Mouse (Mus musculus): ENCODE measurements around the gene Zzef1. TPM values are rescaled to one million over a fixed set of nuclear protein-coding genes. Genes with fewer than 3 reads are reported as not detected.

The Zzef1 gene
- polyA plus RNA-seq, 1 experiment = 9.5 TPM

GRCm38 (mm10) chr11:72892623-72893022, 96.6 kb downstream of the Zzef1 start:
- peaks cover 1% of the 10 kb centered on the region; the same call in 1 of the 2 replicates for H3K36me3 ChIP-seq (ENCODE audit: control insufficient read depth, insufficient read depth, low read length)
- H3K4me3 ChIP-seq (ENCODE audit: control insufficient read depth, low read depth, low read length) = no peak overlapping the region
- no peak for TF ChIP-seq CTCF (IDR thresholded peaks at IDR 0.05; ENCODE audit: control insufficient read depth, insufficient read depth, insufficient replicate concordance, low read depth, low read length)
- TF ChIP-seq POLR2A (IDR thresholded peaks at IDR 0.05; ENCODE audit: control insufficient read depth, low read depth, low read length) = no peak

GRCm38 (mm10) chr11:72908391-72908790, 112.4 kb downstream of the Zzef1 start:
- Histone ChIP-seq H3K4me3 (ENCODE audit: control insufficient read depth, low read depth, low read length) (no peak overlapping the region), H3K4me1 (ENCODE audit: control insufficient read depth, insufficient read depth, low read length) (no peaks in the 10 kb centered on the region), H3K27me3 (ENCODE audit: control insufficient read depth, insufficient read depth, low read length) (no peaks in the 10 kb centered on the region), H3K36me3 (ENCODE audit: control insufficient read depth, insufficient read depth, low read length) (peaks cover 3% of the 10 kb centered on the region; the same call in 1 of the 2 replicates), H3K27ac (ENCODE audit: control insufficient read depth, insufficient read depth, low read depth, low read length) (no peak overlapping the region)
- TF ChIP-seq CTCF (IDR thresholded peaks at IDR 0.05; ENCODE audit: control insufficient read depth, insufficient read depth, insufficient replicate concordance, low read depth, low read length) = no peak
- no peak for TF ChIP-seq POLR2A (IDR thresholded peaks at IDR 0.05; ENCODE audit: control insufficient read depth, low read depth, low read length)

More at GRCm38 (mm10) chr11:72892623-72893022, 96.6 kb downstream of the Zzef1 start:
- Histone ChIP-seq H3K27me3 (ENCODE audit: control insufficient read depth, insufficient read depth, low read length) (no peaks in the 10 kb centered on the region), H3K27ac (ENCODE audit: control insufficient read depth, insufficient read depth, low read depth, low read length) (no peak overlapping the region), H3K4me1 (ENCODE audit: control insufficient read depth, insufficient read depth, low read length) (no peaks in the 10 kb centered on the region)

DNA sequence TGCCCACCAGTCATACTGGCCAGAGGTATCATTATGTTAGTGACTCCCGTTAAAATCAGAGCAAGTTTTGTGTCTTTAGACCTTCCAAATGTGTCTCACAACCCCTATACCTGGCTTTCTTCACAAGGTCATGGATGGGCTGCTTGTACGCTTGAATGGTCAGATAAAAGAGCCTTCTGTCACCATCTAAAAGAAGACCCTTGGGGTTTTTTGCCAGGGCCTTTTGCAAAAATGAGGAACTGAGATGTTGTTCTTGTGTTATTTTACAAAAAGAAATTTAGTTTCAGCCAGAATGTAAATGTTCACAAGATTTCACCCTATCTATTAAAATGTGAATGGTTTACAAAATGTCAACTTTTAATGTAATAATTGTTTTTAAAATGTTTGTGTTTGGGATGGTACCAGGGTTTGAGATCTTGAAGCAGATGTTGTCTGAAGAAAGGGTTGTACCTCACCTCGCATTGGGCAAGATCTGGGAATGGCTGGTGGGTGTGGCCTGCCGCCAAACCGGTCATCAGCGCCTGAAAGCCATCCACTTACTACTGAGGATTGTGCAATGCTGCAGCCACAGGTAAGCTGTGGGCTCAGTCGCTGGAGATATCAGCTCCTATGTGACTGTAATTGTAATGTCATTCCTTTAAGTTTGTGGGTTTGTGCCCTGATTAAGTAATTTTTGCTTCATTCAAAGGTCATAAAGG, 121.4 kb downstream of the Zzef1 start:
- Histone ChIP-seq H3K27me3 (ENCODE audit: control insufficient read depth, insufficient read depth, low read length) (no peaks in the 10 kb centered on the region), H3K36me3 (ENCODE audit: control insufficient read depth, insufficient read depth, low read length) (peaks cover 3% of the 10 kb centered on the region; the same call in 1 of the 2 replicates), H3K4me1 (ENCODE audit: control insufficient read depth, insufficient read depth, low read length) (no peaks in the 10 kb centered on the region), H3K27ac (ENCODE audit: control insufficient read depth, insufficient read depth, low read depth, low read length) (no peak overlapping the region), H3K4me3 (ENCODE audit: control insufficient read depth, low read depth, low read length) (no peak overlapping the region)
- TF ChIP-seq POLR2A (IDR thresholded peaks at IDR 0.05; ENCODE audit: control insufficient read depth, low read depth, low read length) (no peak), CTCF (IDR thresholded peaks at IDR 0.05; ENCODE audit: control insufficient read depth, insufficient read depth, insufficient replicate concordance, low read depth, low read length) (no peak)

DNA sequence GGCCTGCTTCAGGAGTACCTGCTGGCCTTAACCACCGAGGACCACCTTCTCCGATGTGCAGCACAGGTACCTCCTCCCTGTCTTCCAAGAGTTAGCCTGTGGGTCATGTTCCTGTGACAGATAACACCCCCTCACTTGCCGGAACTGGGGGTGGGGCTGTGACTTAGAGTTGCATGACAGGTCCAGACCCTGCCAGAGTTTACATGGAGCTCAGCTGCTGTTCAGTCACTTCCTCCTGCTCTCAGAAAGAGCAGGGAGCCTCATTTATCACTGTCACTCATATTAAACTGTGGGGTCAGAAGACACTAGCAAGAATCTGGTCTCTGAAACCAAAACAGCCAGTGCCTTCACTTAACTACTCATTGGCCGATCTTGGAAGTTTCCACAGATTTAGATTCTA, 127.1 kb downstream of the Zzef1 start:
- Histone ChIP-seq H3K4me1 (ENCODE audit: control insufficient read depth, insufficient read depth, low read length) (no peaks in the 10 kb centered on the region), H3K27ac (ENCODE audit: control insufficient read depth, insufficient read depth, low read depth, low read length) (no peak overlapping the region), H3K27me3 (ENCODE audit: control insufficient read depth, insufficient read depth, low read length) (no peaks in the 10 kb centered on the region), H3K36me3 (ENCODE audit: control insufficient read depth, insufficient read depth, low read length) (0 out of 2 replicates have a peak, but pooled peaks cover 2% of the 10 kb centered on the region), H3K4me3 (ENCODE audit: control insufficient read depth, low read depth, low read length) (no peak overlapping the region)
- no peak for TF ChIP-seq POLR2A (IDR thresholded peaks at IDR 0.05; ENCODE audit: control insufficient read depth, low read depth, low read length)
- no peak for TF ChIP-seq CTCF (IDR thresholded peaks at IDR 0.05; ENCODE audit: control insufficient read depth, insufficient read depth, insufficient replicate concordance, low read depth, low read length)

DNA sequence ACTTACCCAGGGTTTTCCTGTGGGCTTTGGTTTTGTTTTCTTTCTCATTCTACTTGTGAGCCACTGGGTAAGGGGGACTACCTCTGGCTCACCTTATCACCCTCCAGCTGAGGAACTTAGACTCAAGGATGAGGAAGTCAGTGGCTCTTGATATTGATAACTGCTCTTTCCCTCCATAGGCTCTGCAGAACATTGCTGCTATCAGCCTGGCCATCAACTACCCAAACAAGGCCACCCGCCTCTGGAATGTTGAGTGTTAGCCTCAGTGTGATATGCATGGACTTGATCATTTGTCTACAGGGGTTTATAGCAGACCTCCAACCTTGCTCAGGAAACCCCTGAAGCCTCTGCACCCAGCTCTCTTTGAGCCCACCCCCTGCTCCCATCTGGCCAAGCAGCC, 128.4 kb downstream of the Zzef1 start:
- Histone ChIP-seq H3K36me3 (ENCODE audit: control insufficient read depth, insufficient read depth, low read length) (no peaks in the 10 kb centered on the region), H3K27ac (ENCODE audit: control insufficient read depth, insufficient read depth, low read depth, low read length) (no peak overlapping the region), H3K4me3 (ENCODE audit: control insufficient read depth, low read depth, low read length) (no peak overlapping the region), H3K4me1 (ENCODE audit: control insufficient read depth, insufficient read depth, low read length) (no peaks in the 10 kb centered on the region), H3K27me3 (ENCODE audit: control insufficient read depth, insufficient read depth, low read length) (no peaks in the 10 kb centered on the region)
- TF ChIP-seq POLR2A (IDR thresholded peaks at IDR 0.05; ENCODE audit: control insufficient read depth, low read depth, low read length) (no peak), CTCF (IDR thresholded peaks at IDR 0.05; ENCODE audit: control insufficient read depth, insufficient read depth, insufficient replicate concordance, low read depth, low read length) (no peak)

DNA sequence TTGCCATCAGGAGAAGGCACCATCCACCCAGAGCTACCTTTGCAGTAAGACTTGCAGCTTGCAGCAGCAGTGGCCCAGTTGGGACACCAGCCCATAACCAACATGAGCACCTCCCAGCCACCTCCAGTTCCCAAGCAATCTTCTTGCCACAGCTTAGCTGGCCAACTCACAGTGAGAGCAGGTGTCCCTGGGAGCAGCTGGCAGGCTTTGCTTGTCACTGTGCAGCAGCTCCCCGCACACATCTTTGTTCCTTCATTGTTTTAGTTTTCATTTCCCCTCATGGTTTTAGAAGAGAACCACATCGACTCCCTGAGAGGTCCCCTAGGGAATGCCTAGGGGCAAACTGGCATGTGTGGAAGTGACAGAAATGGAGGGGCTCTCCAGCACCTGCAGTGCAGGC, 129.0 kb downstream of the Zzef1 start:
- TF ChIP-seq POLR2A (IDR thresholded peaks at IDR 0.05; ENCODE audit: control insufficient read depth, low read depth, low read length) (no peak), CTCF (IDR thresholded peaks at IDR 0.05; ENCODE audit: control insufficient read depth, insufficient read depth, insufficient replicate concordance, low read depth, low read length) (no peak)
- H3K27me3 ChIP-seq (ENCODE audit: control insufficient read depth, insufficient read depth, low read length) = no peaks in the 10 kb centered on the region
- no peak overlapping the region for H3K4me3 ChIP-seq (ENCODE audit: control insufficient read depth, low read depth, low read length)
- no peak overlapping the region for H3K27ac ChIP-seq (ENCODE audit: control insufficient read depth, insufficient read depth, low read depth, low read length)
- H3K4me1 ChIP-seq (ENCODE audit: control insufficient read depth, insufficient read depth, low read length) = no peaks in the 10 kb centered on the region
- H3K36me3 ChIP-seq (ENCODE audit: control insufficient read depth, insufficient read depth, low read length) = no peaks in the 10 kb centered on the region

GRCm38 (mm10) chr11:72926226-72926890, 130.3 kb downstream of the Zzef1 start:
- no peaks in the 10 kb centered on the region for H3K4me1 ChIP-seq (ENCODE audit: control insufficient read depth, insufficient read depth, low read length)
- peak; percentile 85 for TF ChIP-seq CTCF (IDR thresholded peaks at IDR 0.05; ENCODE audit: control insufficient read depth, insufficient read depth, insufficient replicate concordance, low read depth, low read length)
- no peak for TF ChIP-seq POLR2A (IDR thresholded peaks at IDR 0.05; ENCODE audit: control insufficient read depth, low read depth, low read length)
- H3K27me3 ChIP-seq (ENCODE audit: control insufficient read depth, insufficient read depth, low read length) = no peaks in the 10 kb centered on the region
- no peaks in the 10 kb centered on the region for H3K36me3 ChIP-seq (ENCODE audit: control insufficient read depth, insufficient read depth, low read length)
- H3K27ac ChIP-seq (ENCODE audit: control insufficient read depth, insufficient read depth, low read depth, low read length) = no peak overlapping the region
- no peak overlapping the region for H3K4me3 ChIP-seq (ENCODE audit: control insufficient read depth, low read depth, low read length)
